Mouse (Mus musculus): Measurements from ENCODE around the gene Tfam. TPM values are rescaled to one million over a fixed set of nuclear protein-coding genes. Genes with fewer than 3 reads are reported as not detected.

Gene Tfam
- total and polyA plus RNA-seq, 2 experiments from 2014 or later, result 14.1 to 43.5 TPM

DNA sequence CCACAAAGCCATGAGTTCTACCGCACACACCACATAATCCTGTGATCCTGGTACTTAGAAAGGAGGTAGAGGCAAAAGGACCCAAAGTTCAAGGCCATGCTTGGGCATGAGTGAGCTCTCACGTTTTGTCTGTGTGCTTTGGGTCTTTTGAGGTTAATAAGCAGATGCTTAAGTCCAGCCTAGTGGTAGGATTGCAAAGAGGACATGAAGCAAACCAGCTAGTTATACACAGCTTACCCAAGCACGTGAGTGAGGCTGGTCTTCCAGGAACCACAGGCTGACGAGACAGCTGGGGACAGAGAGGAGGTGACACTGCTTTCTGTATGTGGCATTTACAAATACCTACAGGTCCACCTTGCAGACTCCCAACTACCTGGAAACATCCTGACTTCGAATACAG is 14.3 kb upstream of the Tfam start:
- H3K4me3 ChIP-seq (ENCODE audit: low read depth, low read length), result no peak overlapping the region
- no peak overlapping the region for H3K27ac ChIP-seq (ENCODE audit: low read depth, low read length)
- no peak overlapping the region for H3K9ac ChIP-seq (replicated peaks; ENCODE audit: low read length, poor library complexity, severe bottlenecking)
- no peak for ATAC-seq (ENCODE audit: low FRiP score)
- no peaks in the 10 kb centered on the region for H3K4me1 ChIP-seq (ENCODE audit: insufficient read depth, low read length)
- no peak for DNase-seq (ENCODE audit: low spot score)
- H3K4me2 ChIP-seq (ENCODE audit: low read depth, low read length, poor library complexity, severe bottlenecking), result no peak overlapping the region
- no peaks in the 10 kb centered on the region for H3K9me3 ChIP-seq (ENCODE audit: low read length)
- WGBS, result 82% methylated on average over 5 of the region's 5 CpGs
- no peaks in the 10 kb centered on the region for H3K27me3 ChIP-seq (ENCODE audit: insufficient read depth, low read length)
- no peak for TF ChIP-seq CTCF (IDR thresholded peaks at IDR 0.05)
- H3K36me3 ChIP-seq (ENCODE audit: insufficient read depth, low read length), result peaks cover 17% of the 10 kb centered on the region

DNA sequence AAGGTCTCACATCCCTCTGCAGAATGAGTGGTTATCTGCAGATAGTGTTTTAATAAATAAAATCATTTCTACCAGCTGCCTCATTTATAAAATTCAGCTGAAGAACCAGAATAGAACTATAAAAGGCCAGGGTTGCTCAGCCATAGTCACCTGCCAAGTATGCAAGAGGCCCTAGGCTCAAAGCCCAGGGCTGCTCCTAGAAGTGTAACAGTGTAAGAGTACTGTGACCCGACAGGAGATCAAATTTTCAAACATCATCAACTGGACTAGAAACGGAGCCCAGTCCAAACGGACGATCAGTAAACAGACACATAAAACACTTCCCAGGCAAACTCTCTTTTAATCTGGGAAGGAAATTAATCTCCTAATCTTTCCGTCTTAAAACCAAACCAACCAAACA is 13.8 kb upstream of the Tfam start:
- no peak overlapping the region for H3K9ac ChIP-seq (replicated peaks; ENCODE audit: low read length, poor library complexity, severe bottlenecking)
- DNase-seq (ENCODE audit: low spot score) (no peak), ATAC-seq (ENCODE audit: low FRiP score) (no peak)
- H3K27ac ChIP-seq (ENCODE audit: low read depth, low read length), result no peak overlapping the region
- no peak for TF ChIP-seq CTCF (IDR thresholded peaks at IDR 0.05)
- no peak overlapping the region for H3K4me3 ChIP-seq (ENCODE audit: low read depth, low read length)
- no peaks in the 10 kb centered on the region for H3K9me3 ChIP-seq (ENCODE audit: low read length)
- WGBS, result 88% methylated on average over 5 of the region's 5 CpGs
- peaks cover 17% of the 10 kb centered on the region for H3K36me3 ChIP-seq (ENCODE audit: insufficient read depth, low read length)
- no peaks in the 10 kb centered on the region for H3K4me1 ChIP-seq (ENCODE audit: insufficient read depth, low read length)
- no peak overlapping the region for H3K4me2 ChIP-seq (ENCODE audit: low read depth, low read length, poor library complexity, severe bottlenecking)
- no peaks in the 10 kb centered on the region for H3K27me3 ChIP-seq (ENCODE audit: insufficient read depth, low read length)

DNA sequence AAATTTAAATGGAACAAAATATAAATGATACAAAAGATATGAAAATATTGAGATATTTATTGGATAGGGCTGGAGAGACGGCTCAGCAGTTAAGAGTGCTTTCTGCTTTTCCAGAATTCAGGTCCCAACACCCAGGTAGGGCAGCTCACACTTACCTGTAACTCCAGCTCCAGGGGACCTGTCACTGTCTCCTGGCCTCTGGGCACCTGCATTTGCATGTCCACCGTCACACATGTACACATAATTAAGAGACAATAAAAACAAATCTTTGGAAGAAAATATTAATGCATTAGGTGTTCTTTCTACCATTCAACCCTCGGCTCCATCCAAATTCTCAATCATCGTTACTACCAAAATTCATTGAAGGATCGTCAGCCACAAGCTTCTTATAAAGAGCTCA is 13.2 kb upstream of the Tfam start:
- no peak overlapping the region for H3K4me2 ChIP-seq (ENCODE audit: low read depth, low read length, poor library complexity, severe bottlenecking)
- TF ChIP-seq CTCF (IDR thresholded peaks at IDR 0.05), result no peak
- H3K4me3 ChIP-seq (ENCODE audit: low read depth, low read length), result no peak overlapping the region
- no peaks in the 10 kb centered on the region for H3K9me3 ChIP-seq (ENCODE audit: low read length)
- 86% methylated on average over 5 of the region's 5 CpGs for WGBS
- H3K27ac ChIP-seq (ENCODE audit: low read depth, low read length), result no peak overlapping the region
- no peaks in the 10 kb centered on the region for H3K27me3 ChIP-seq (ENCODE audit: insufficient read depth, low read length)
- DNase-seq (ENCODE audit: low spot score) (no peak), ATAC-seq (ENCODE audit: low FRiP score) (no peak)
- peaks cover 13% of the 10 kb centered on the region for H3K36me3 ChIP-seq (ENCODE audit: insufficient read depth, low read length)
- H3K4me1 ChIP-seq (ENCODE audit: insufficient read depth, low read length), result no peaks in the 10 kb centered on the region
- no peak overlapping the region for H3K9ac ChIP-seq (replicated peaks; ENCODE audit: low read length, poor library complexity, severe bottlenecking)

DNA sequence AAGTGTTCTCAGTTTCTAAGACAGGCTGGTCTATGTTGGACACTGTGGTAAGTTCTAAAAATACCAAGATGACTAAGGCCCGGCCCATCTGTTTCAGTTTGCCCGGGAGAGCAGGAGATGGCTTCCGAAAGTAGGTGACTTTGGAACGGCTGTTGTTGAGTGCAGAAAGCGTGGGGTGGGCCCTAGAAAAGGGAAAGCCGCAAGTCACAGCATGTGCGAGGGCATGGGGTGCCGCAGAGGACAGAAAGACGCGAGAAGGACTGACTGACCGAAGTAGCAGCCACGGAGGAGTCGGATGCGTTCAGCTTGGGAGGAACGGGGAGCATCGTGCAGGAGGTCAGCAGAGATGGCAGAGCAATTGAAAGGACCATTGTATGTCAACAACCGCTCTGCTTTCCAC is 12.4 kb upstream of the Tfam start:
- ATAC-seq (ENCODE audit: low FRiP score) (no peak), DNase-seq (ENCODE audit: low spot score) (no peak)
- Histone ChIP-seq H3K4me3 (ENCODE audit: low read depth, low read length) (no peak overlapping the region), H3K36me3 (ENCODE audit: insufficient read depth, low read length) (peaks cover 9% of the 10 kb centered on the region), H3K27me3 (ENCODE audit: insufficient read depth, low read length) (no peaks in the 10 kb centered on the region), H3K4me1 (ENCODE audit: insufficient read depth, low read length) (no peaks in the 10 kb centered on the region), H3K4me2 (ENCODE audit: low read depth, low read length, poor library complexity, severe bottlenecking) (no peak overlapping the region), H3K9me3 (ENCODE audit: low read length) (no peaks in the 10 kb centered on the region), H3K9ac (replicated peaks; ENCODE audit: low read length, poor library complexity, severe bottlenecking) (no peak overlapping the region), H3K27ac (ENCODE audit: low read depth, low read length) (no peak overlapping the region)
- WGBS, result 82% methylated on average over 17 of the region's 17 CpGs
- no peak for TF ChIP-seq CTCF (IDR thresholded peaks at IDR 0.05)

DNA sequence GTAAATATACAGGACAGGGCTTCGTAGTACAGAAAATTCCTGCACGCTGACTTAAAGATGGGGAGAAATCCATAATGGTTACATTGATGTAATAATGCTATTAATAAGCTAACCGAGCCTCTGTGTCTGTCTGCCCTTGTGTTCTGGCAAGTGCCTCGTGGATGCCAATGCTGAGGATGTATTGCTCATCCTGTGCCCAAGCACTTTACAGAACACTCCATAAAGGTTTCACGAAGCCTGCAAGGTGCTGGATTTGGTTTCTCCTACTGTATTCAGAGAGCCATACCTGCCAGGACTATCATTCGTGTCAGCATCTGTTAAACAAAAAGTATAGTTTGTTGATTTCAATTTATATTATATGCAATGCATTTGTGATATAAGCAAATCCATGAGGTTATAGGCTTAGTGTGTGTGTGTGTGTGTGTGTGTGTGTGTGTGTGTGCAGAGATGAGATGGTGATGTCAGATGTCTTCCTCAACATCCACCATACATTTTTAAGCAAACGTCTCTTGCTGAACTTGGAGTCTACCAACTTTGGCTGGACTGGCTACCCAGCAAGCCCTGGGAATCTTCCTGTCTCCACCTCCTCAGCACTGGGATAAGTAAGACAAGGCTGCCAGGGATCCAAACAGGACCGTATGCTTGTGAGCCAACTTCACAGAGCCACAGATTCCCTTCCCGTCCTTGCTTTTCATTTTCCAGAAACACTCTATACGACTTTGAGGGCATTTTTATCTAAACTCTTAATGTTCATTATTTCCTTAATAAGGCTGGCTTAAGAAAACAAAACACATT is 11.2 kb upstream of the Tfam start:
- 84% methylated on average over 10 of the region's 10 CpGs for WGBS

DNA sequence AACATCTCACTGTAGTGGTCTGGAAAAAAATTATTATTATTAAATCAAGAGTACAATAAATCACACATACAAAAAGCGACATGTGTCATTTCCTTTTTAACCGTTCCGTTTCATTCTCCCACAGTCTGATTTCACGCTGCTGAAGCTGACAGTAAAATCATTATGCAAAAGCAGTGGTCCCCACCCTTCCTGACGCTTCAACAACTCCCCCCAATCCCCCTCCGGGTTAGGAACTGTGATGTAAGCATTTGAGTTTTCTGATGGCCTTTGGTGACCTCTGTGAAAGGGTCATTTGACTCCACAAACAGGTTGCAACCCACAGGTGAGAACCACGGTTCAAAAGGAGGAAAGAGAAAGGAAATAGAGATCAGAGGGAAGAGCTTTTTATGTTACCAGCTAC is 8.9 kb upstream of the Tfam start:
- H3K4me1 ChIP-seq (ENCODE audit: insufficient read depth, low read length), result no peaks in the 10 kb centered on the region
- WGBS, result 51% methylated on average over 7 of the region's 7 CpGs

More for the DNA sequence above, 11.2 kb upstream of the Tfam start:
- TF ChIP-seq CTCF (IDR thresholded peaks at IDR 0.05), result no peak
- Histone ChIP-seq H3K9me3 (ENCODE audit: low read length) (no peaks in the 10 kb centered on the region), H3K4me3 (ENCODE audit: low read depth, low read length) (no peak overlapping the region), H3K9ac (replicated peaks; ENCODE audit: low read length, poor library complexity, severe bottlenecking) (no peak overlapping the region), H3K27ac (ENCODE audit: low read depth, low read length) (no peak overlapping the region), H3K4me1 (ENCODE audit: insufficient read depth, low read length) (no peaks in the 10 kb centered on the region), H3K4me2 (ENCODE audit: low read depth, low read length, poor library complexity, severe bottlenecking) (no peak overlapping the region), H3K27me3 (ENCODE audit: insufficient read depth, low read length) (no peaks in the 10 kb centered on the region), H3K36me3 (ENCODE audit: insufficient read depth, low read length) (0 out of 2 replicates have a peak, but pooled peaks cover 1% of the 10 kb centered on the region)
- ATAC-seq (ENCODE audit: low FRiP score), result no peak
- no peak for DNase-seq (ENCODE audit: low spot score)

More for the DNA sequence above, 8.9 kb upstream of the Tfam start:
- no peak for DNase-seq (ENCODE audit: low spot score)
- no peak for TF ChIP-seq CTCF (IDR thresholded peaks at IDR 0.05)
- Histone ChIP-seq H3K9ac (replicated peaks; ENCODE audit: low read length, poor library complexity, severe bottlenecking) (no peak overlapping the region), H3K27ac (ENCODE audit: low read depth, low read length) (no peak overlapping the region), H3K9me3 (ENCODE audit: low read length) (no peaks in the 10 kb centered on the region), H3K4me3 (ENCODE audit: low read depth, low read length) (no peak overlapping the region), H3K4me2 (ENCODE audit: low read depth, low read length, poor library complexity, severe bottlenecking) (no peak overlapping the region), H3K36me3 (ENCODE audit: insufficient read depth, low read length) (no peaks in the 10 kb centered on the region), H3K27me3 (ENCODE audit: insufficient read depth, low read length) (no peaks in the 10 kb centered on the region)
- no peak for ATAC-seq (ENCODE audit: low FRiP score)
